Mouse (Mus musculus) E14TG2a.4 (cell line): ENCODE measurements at regions not wholly inside any gene's neighbourhood (a gene's known extent, or its start where the extent isn't known, plus 50 kb on each side); places are given as distances from the start of the nearest gene placed in this dataset.

Experiments
- CTCF ChIP-seq: conservative IDR thresholded peaks from 2 replicates; pipeline ENCODE4 v1.5.1; 2014; ENCODE audit warnings: low read length
- NANOG ChIP-seq: IDR thresholded peaks from 2 replicates; pipeline ENCODE4 v1.6.1; 2014; ENCODE audit warnings: borderline replicate concordance, low read length, mixed read lengths

GRCm38 (mm10) chr16:29956904-29957303 is 107.3 kb upstream of the Hes1 start:
- no peak for TF ChIP-seq CTCF
- TF ChIP-seq NANOG, result no peak
